Mouse (Mus musculus) kidney, postnatal 14 days (tissue): ENCODE data around the gene Col1a1.

Experiments
- DNase-seq: peaks from one replicate; pipeline ENCODE4 v3.0.0; 2022; ENCODE audit warnings: mixed read lengths

The Col1a1 gene

GRCm38 (mm10) chr11:94997596-94997995 is 61.6 kb downstream of the Col1a1 start:
- no peak for DNase-seq

- DNase-seq: no peak
These were observed 62.1 kb downstream of the Col1a1 start for GRCm38 (mm10) chr11:94998041-94998531.

GRCm38 (mm10) chr11:95000128-95000527 is 64.1 kb downstream of the Col1a1 start:
- DNase-seq: no peak

GRCm38 (mm10) chr11:95000548-95000947 is 64.5 kb downstream of the Col1a1 start:
- DNase-seq: peak; percentile 77

- DNase-seq: peak; percentile 81
These were observed 65.0 kb downstream of the Col1a1 start for GRCm38 (mm10) chr11:95001058-95001457.

GRCm38 (mm10) chr11:95001584-95002347 is 65.7 kb downstream of the Col1a1 start:
- no peak for DNase-seq
